Mouse (Mus musculus): ENCODE results near the gene Serpina3g. TPM values are rescaled to one million over a fixed set of nuclear protein-coding genes. Genes with fewer than 3 reads are reported as not detected.

Gene Serpina3g
- total and polyA plus RNA-seq, 2 experiments from 2014 or later = 0.43 to 0.48 TPM

- Histone ChIP-seq H3K27ac (ENCODE audit: low read depth, low read length) (no peak overlapping the region), H3K27me3 (ENCODE audit: insufficient read depth, low read length) (no peaks in the 10 kb centered on the region), H3K4me3 (ENCODE audit: low read depth, low read length) (no peak overlapping the region), H3K36me3 (ENCODE audit: insufficient read depth) (no peaks in the 10 kb centered on the region), H3K9me3 (ENCODE audit: low read length) (no peaks in the 10 kb centered on the region), H3K4me2 (ENCODE audit: low read depth) (peak overlapping the region; percentile 24; the same call in 1 of the 2 replicates), H3K9ac (no peak overlapping the region), H3K4me1 (ENCODE audit: insufficient read depth) (no peaks in the 10 kb centered on the region)
- TF ChIP-seq CTCF (IDR thresholded peaks at IDR 0.05; ENCODE audit: low read depth) = no peak
- peak; percentile 36 for DNase-seq
- peak; percentile 34; the same call in 1 of the 2 replicates for ATAC-seq
- 49% methylated on average over 18 of the region's 18 CpGs for WGBS
These were observed 42.4 kb downstream of the Serpina3g start for GRCm38 (mm10) chr12:104278216-104279055.

- H3K4me3 ChIP-seq (ENCODE audit: low read depth, low read length) = no peak overlapping the region
- no peaks in the 10 kb centered on the region for H3K4me1 ChIP-seq (ENCODE audit: insufficient read depth)
- H3K36me3 ChIP-seq (ENCODE audit: insufficient read depth) = no peaks in the 10 kb centered on the region
- H3K27me3 ChIP-seq (ENCODE audit: insufficient read depth, low read length) = no peaks in the 10 kb centered on the region
- 0 out of 2 replicates have a peak overlapping the region, but pooled peaks have one; percentile 24 for H3K4me2 ChIP-seq (ENCODE audit: low read depth)
- no peak for TF ChIP-seq CTCF (IDR thresholded peaks at IDR 0.05; ENCODE audit: low read depth)
- no peak for ATAC-seq
- H3K9ac ChIP-seq = no peak overlapping the region
- WGBS = 10% methylated on average over 3 of the region's 3 CpGs
- no peak overlapping the region for H3K27ac ChIP-seq (ENCODE audit: low read depth, low read length)
- no peak for DNase-seq
- H3K9me3 ChIP-seq (ENCODE audit: low read length) = no peaks in the 10 kb centered on the region
These were observed 43.0 kb downstream of the Serpina3g start for GRCm38 (mm10) chr12:104279056-104279435.

GRCm38 (mm10) chr12:104283380-104283779 is 47.3 kb downstream of the Serpina3g start:
- H3K4me1 ChIP-seq (ENCODE audit: insufficient read depth) = no peaks in the 10 kb centered on the region
- no peak overlapping the region for H3K4me3 ChIP-seq (ENCODE audit: low read depth, low read length)
- H3K9ac ChIP-seq = no peak overlapping the region
- no peak for TF ChIP-seq CTCF (IDR thresholded peaks at IDR 0.05; ENCODE audit: low read depth)
- no peak for ATAC-seq
- WGBS = 83% methylated on average over 11 of the region's 11 CpGs
- peak; percentile 25 for DNase-seq
- H3K4me2 ChIP-seq (ENCODE audit: low read depth) = no peak overlapping the region
- no peaks in the 10 kb centered on the region for H3K36me3 ChIP-seq (ENCODE audit: insufficient read depth)
- no peaks in the 10 kb centered on the region for H3K9me3 ChIP-seq (ENCODE audit: low read length)
- no peak overlapping the region for H3K27ac ChIP-seq (ENCODE audit: low read depth, low read length)
- no peaks in the 10 kb centered on the region for H3K27me3 ChIP-seq (ENCODE audit: insufficient read depth, low read length)

- no peak for DNase-seq
- H3K4me3 ChIP-seq (ENCODE audit: low read depth, low read length) = no peak overlapping the region
- no peak overlapping the region for H3K27ac ChIP-seq (ENCODE audit: low read depth, low read length)
- H3K36me3 ChIP-seq (ENCODE audit: insufficient read depth) = no peaks in the 10 kb centered on the region
- no peak for TF ChIP-seq CTCF (IDR thresholded peaks at IDR 0.05; ENCODE audit: low read depth)
- no peak overlapping the region for H3K4me2 ChIP-seq (ENCODE audit: low read depth)
- H3K9me3 ChIP-seq (ENCODE audit: low read length) = no peaks in the 10 kb centered on the region
- H3K27me3 ChIP-seq (ENCODE audit: insufficient read depth, low read length) = no peaks in the 10 kb centered on the region
- no peak for ATAC-seq
- H3K4me1 ChIP-seq (ENCODE audit: insufficient read depth) = no peaks in the 10 kb centered on the region
- H3K9ac ChIP-seq = no peak overlapping the region
These were observed 52.3 kb downstream of the Serpina3g start for GRCm38 (mm10) chr12:104288336-104288735.

- no peak overlapping the region for H3K9ac ChIP-seq
- H3K36me3 ChIP-seq (ENCODE audit: insufficient read depth) = no peaks in the 10 kb centered on the region
- H3K27ac ChIP-seq (ENCODE audit: low read depth, low read length) = no peak overlapping the region
- no peak for DNase-seq
- no peak for TF ChIP-seq CTCF (IDR thresholded peaks at IDR 0.05; ENCODE audit: low read depth)
- WGBS = 49% methylated on average over 4 of the region's 4 CpGs
- no peak for ATAC-seq
- H3K9me3 ChIP-seq (ENCODE audit: low read length) = no peaks in the 10 kb centered on the region
- H3K27me3 ChIP-seq (ENCODE audit: insufficient read depth, low read length) = no peaks in the 10 kb centered on the region
- H3K4me3 ChIP-seq (ENCODE audit: low read depth, low read length) = no peak overlapping the region
- no peak overlapping the region for H3K4me2 ChIP-seq (ENCODE audit: low read depth)
- H3K4me1 ChIP-seq (ENCODE audit: insufficient read depth) = no peaks in the 10 kb centered on the region
These were observed 53.8 kb downstream of the Serpina3g start for GRCm38 (mm10) chr12:104289872-104290271.

Other genes with a start within 250 kb of the Serpina3g start
- not detected in 2 replicates for gene Serpina11, start 246.3 kb upstream of the Serpina3g start, total RNA-seq (2014; rRNA removed)
- not detected in 2 replicates for gene Serpina11, start 246.3 kb upstream of the Serpina3g start, polyA plus RNA-seq (2015; fragmentation: Nextera tagmentation; extraction: Ambion mirVana)
- 0.38 TPM in 1 of 2 replicates, not detected in the other for gene Serpina9, start 222.5 kb upstream of the Serpina3g start, total RNA-seq (2014; rRNA removed)
- 0.15 and 0.23 TPM in 2 replicates for gene Serpina9, start 222.5 kb upstream of the Serpina3g start, polyA plus RNA-seq (2015; fragmentation: Nextera tagmentation; extraction: Ambion mirVana)
- not detected in 2 replicates for gene Serpina12, start 191.8 kb upstream of the Serpina3g start, total RNA-seq (2014; rRNA removed)
- gene Serpina12, start 191.8 kb upstream of the Serpina3g start, polyA plus RNA-seq (2015; fragmentation: Nextera tagmentation; extraction: Ambion mirVana) = not detected in 2 replicates
- not detected in 2 replicates for gene Serpina5, start 135.1 kb upstream of the Serpina3g start, total RNA-seq (2014; rRNA removed)
- gene Serpina5, start 135.1 kb upstream of the Serpina3g start, polyA plus RNA-seq (2015; fragmentation: Nextera tagmentation; extraction: Ambion mirVana) = not detected in 2 replicates
- not detected in 2 replicates for gene Serpina3a, start 123.5 kb upstream of the Serpina3g start, total RNA-seq (2014; rRNA removed)
- gene Serpina3a, start 123.5 kb upstream of the Serpina3g start, polyA plus RNA-seq (2015; fragmentation: Nextera tagmentation; extraction: Ambion mirVana) = not detected in 2 replicates
- 0.08 TPM in 1 of 2 replicates, not detected in the other for gene Serpina3b, start 108.2 kb upstream of the Serpina3g start, total RNA-seq (2014; rRNA removed)
- gene Serpina3b, start 108.2 kb upstream of the Serpina3g start, polyA plus RNA-seq (2015; fragmentation: Nextera tagmentation; extraction: Ambion mirVana) = not detected in 2 replicates
- gene Serpina3c, start 82.4 kb upstream of the Serpina3g start, total RNA-seq (2014; rRNA removed) = not detected in 2 replicates
- gene Serpina3c, start 82.4 kb upstream of the Serpina3g start, polyA plus RNA-seq (2015; fragmentation: Nextera tagmentation; extraction: Ambion mirVana) = not detected in 2 replicates
- 0.23 TPM in 1 of 2 replicates, not detected in the other for gene Serpina3f, start 21.7 kb upstream of the Serpina3g start, total RNA-seq (2014; rRNA removed)
- gene Serpina3f, start 21.7 kb upstream of the Serpina3g start, polyA plus RNA-seq (2015; fragmentation: Nextera tagmentation; extraction: Ambion mirVana) = 0.09 and 0.12 TPM in 2 replicates
- 0.10 TPM in 1 of 2 replicates, not detected in the other for gene Serpina3i, start 26.9 kb downstream of the Serpina3g start, total RNA-seq (2014; rRNA removed)
- gene Serpina3i, start 26.9 kb downstream of the Serpina3g start, polyA plus RNA-seq (2015; fragmentation: Nextera tagmentation; extraction: Ambion mirVana) = not detected in 2 replicates
- not detected in 2 replicates for gene Serpina3j, start 78.3 kb downstream of the Serpina3g start, total RNA-seq (2014; rRNA removed)
- gene Serpina3j, start 78.3 kb downstream of the Serpina3g start, polyA plus RNA-seq (2015; fragmentation: Nextera tagmentation; extraction: Ambion mirVana) = not detected in 2 replicates
- not detected in 2 replicates for gene Serpina3k, start 102.2 kb downstream of the Serpina3g start, total RNA-seq (2014; rRNA removed)
- gene Serpina3k, start 102.2 kb downstream of the Serpina3g start, polyA plus RNA-seq (2015; fragmentation: Nextera tagmentation; extraction: Ambion mirVana) = not detected in 2 replicates
- not detected in 2 replicates for gene Serpina3m, start 102.2 kb downstream of the Serpina3g start, total RNA-seq (2014; rRNA removed)
- gene Serpina3m, start 102.2 kb downstream of the Serpina3g start, polyA plus RNA-seq (2015; fragmentation: Nextera tagmentation; extraction: Ambion mirVana) = not detected in 2 replicates
- gene Serpina3n, start 170.5 kb downstream of the Serpina3g start, total RNA-seq (2014; rRNA removed) = 3.8 and 4.2 TPM in 2 replicates
- 1.6 and 3.3 TPM in 2 replicates for gene Serpina3n, start 170.5 kb downstream of the Serpina3g start, polyA plus RNA-seq (2015; fragmentation: Nextera tagmentation; extraction: Ambion mirVana)
- gene Gsc, start 237.1 kb downstream of the Serpina3g start, total RNA-seq (2014; rRNA removed) = 1.5 TPM in 1 of 2 replicates, not detected in the other
- 0.11 TPM in 1 of 2 replicates, not detected in the other for gene Gsc, start 237.1 kb downstream of the Serpina3g start, polyA plus RNA-seq (2015; fragmentation: Nextera tagmentation; extraction: Ambion mirVana)

All from forebrain, postnatal 0 days (tissue).